Mouse (Mus musculus) thymus, adult 18-20 months (tissue): ENCODE measurements around the gene Itpr3.

Experiments
- DNase-seq, 2 experiments: peaks; one replicate each; pipeline ENCODE4 v3.0.0; 2022; ENCODE audit warnings: mixed read lengths in 2 of 2

Gene Itpr3

DNA sequence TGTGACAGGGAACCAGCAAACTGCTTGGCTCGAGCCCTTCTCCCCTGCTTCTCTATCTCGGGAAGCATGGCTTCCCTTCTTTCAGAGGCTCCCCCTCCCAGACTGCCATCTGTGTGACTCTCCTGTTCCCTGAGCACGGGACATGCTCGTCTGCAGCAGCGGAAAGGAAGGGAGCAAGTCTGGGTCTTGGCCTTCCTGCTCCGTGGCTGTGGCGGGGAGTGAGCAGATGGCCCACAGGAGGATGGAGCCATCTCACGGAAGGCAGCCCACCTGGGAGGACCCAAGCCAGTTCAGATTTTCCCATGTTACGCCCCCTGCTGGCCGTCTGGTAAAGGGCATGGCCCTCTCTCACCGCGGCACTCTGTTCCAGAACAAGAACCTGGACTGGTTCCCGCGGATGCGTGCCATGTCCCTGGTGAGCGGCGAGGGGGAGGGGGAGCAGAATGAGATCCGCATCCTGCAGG lies 63.5 kb downstream of the Itpr3 start:
- DNase-seq: no peak

DNA sequence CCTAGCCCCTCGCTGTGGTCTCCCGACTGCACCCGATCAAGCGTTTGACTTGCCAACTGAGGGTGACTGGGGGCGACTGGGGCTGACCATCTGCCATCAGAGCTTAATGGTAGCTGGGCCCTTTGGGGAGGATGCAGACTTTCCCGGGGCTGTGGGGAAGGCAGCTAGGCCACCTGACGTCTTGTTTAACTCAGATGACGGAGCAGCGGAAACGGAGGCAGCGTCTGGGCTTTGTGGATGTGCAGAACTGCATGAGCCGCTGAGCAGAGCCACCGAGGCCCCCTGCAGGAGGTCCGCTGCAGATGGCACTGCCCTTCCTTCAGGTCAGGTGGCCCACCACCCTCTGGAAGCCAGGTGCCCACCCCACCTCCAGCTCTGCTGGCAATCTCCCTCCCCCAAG lies 64.2 kb downstream of the Itpr3 start:
- DNase-seq: no peak

DNA sequence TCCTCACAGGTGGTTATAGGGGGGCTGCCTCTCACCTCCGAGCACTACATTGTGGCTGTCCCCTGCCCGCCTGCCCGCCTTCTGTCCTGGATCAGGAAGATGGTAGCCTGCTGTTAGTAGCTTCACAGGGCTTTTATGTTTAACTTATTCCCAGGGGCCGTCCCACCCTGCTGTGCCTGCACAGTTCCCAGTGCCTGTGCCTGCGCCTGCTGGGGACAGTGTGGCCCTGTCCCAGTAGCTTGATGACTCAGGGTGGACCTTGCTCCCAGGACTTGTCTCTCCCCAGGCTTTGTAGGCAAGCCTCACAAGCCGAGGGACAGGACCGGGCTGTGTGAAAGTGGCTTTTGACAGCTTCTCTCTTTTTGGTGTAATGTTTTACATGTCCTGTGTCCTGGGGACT lies 64.7 kb downstream of the Itpr3 start:
- DNase-seq: no peak

DNA sequence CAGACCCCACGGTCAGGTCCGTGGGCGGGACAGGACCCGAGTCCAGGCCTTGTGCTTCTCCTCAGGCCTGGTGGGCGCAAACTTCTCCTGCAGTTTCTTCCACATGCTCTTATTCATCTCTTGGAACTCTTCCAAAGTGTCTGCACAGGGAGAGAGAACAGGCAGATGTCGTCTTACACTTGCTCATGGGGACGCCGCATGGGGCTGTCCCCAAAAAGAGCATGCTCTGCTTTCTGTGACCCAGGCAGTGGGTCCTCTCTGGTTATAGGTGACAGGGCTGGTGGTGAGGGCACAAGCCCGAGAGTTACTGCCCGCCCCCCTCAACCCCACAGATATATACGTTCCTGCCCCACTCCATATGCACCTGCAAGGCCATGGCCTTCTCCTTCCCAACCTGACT lies 65.6 kb downstream of the Itpr3 start:
- DNase-seq: no peak

DNA sequence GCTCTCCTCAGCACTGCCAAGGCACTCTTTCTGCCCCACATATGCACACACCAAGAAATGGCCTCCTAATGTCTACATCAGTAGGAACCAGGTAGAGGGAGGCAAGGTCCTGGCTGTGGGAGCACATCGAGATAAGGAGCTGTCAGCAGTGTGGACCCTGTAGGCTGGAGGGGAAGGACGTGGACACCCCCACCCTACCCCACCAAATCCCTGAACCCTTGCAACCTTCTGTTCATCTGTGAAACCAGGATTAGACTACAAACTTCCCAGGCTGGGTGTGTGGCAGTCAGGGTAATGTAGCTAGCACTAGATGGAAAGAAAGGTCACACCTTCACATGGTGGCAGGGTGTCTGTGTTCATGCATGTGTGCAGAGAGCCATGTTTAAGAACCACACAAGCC lies 66.0 kb downstream of the Itpr3 start:
- DNase-seq: no peak

DNA sequence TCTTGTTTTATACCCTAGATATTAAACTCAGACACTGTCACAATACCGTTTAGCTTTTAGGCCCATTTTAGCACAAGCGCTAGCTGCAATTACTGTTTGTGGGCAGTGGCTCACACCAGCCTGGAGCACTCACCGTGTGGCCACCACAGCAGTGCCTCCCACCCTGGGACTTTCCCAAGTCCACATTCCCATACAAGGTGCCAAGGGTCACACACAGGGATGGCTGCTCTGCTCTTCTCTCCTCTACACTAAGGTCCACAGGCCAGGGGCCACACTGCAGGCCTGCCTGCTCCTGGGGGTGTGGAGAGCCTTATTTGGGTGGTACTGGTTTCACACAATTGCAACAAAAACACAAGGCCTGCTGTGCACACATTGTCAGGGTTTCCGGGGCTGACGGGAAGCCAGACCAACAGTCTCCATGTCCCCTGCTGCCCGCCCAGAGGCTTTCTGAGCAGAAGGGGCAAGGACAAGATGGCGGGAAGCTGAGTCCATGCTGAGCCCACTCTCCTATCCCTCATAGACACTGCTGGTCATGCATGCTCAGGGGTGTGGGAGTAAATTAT lies 66.8 kb downstream of the Itpr3 start:
- DNase-seq: no peak

DNA sequence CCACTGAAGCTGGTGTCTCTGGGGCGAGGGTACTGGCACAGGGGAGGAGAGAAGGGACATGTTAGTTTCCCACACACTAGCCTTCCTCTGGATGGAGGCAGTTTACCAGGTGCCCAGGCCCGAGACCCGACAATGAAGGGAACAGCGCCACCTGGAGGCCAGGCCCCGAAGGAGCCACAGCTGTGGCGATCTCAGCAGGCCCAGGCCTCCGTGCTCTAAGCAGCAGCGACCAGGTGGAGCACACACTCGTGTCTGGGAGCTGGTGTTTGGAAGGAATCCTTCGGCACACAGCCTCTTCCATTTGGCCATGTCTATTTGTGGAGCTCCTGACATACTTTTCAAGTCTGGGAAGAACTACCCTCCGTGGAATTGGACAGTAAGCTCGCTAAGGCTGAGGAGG lies 68.1 kb downstream of the Itpr3 start:
- DNase-seq: peak; percentile 27 to 49

DNA sequence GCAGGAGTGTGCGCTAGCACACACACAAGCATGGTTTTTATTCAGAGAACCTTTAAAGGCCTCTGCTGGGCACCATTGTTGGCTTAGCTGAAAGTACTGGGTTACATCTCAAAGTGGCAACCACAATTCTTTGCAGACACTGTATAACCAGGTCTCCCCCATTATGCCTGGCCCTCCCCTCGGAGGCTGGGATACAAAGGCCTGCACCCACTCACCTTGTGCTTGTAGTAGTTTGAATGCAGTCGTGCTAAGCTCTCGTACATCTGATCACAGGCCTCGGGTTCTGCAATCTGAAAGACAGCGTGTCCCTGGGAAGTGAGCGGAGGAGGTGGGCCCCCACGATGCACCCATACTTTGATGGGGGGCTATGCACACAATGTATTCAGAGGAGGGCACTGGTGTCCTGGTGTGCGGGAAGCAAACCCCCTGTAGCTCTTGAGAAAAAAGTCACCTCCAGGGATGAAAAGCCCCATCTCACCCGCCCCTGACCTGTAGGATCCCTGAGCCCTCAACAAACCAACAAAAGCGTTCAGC lies 68.6 kb downstream of the Itpr3 start:
- no peak for DNase-seq

DNA sequence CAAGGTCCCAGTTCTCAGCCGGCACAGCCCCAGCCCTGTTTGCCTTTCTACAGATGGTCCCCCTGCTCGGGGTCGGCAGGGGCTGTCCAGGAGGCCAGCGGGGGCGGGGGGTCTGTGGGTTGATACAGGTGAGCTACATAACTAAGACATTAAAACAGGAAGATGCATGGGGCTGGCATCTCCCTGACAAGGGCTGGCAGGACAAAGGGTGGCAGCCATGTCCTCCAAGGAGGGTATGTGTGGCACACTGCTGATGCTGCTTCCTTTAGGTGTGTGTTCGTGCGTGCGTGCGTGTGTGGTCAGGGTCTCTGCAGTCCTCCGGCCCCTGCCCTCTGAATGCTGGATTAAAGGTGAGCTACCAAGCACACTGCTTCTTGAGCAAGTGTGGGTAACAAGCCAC lies 69.9 kb downstream of the Itpr3 start:
- DNase-seq: no peak

DNA sequence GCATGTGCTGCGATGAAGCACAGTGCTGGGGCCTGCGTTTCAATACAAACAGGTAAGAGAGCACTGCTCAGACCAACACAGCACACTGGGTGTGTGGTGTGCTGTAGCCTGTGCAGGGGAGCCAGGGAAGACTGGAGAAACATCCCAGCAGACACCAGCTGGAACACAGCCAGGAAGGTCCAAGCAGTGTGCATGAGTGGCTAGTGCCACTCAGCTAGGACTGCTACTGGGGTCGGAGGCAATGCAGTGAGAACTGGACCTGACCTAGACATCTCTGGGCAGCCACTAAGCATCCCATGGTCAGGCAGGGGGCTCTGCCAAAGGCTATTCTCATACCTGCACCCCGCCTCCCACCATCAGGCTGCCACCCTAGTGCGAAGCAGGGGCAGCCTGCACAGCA lies 71.1 kb downstream of the Itpr3 start:
- no peak for DNase-seq

DNA sequence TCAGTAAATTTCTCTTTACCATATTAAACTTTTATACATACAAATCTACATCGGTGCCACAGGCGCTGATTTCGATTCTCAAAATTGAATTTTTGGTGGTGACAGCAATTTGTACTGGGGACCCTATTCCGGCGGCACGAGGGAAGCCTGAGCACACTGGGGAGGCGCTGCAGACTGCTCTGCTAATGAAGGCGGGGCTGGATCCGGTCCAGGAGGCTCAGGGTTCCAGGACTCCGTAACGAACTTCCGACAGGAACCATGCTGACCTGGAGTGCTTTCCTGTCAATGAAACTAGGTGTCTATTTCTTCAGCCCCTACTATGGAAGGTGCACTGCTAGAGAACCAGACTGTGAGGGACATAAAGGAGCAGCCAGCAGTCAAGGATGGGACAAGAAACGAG lies 72.2 kb downstream of the Itpr3 start:
- no peak for DNase-seq

DNA sequence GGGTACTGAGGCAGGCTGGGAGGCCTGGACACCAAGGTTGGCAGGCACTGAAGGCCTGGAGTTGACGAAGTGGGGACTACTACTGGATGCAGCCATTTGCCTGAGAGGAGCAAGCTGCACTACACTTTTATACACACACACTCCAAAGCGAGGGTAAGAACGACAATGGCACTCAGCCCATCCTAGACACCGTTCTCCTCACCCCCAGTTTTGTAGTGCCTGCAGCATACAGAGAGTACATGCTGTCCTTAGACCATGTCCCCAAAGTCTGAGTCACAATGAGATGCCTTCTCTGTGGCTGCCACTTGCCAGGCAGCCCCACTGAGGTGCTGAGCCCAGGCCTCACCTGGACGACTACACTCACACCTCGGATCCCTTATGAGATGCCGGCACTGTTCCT lies 72.7 kb downstream of the Itpr3 start:
- DNase-seq: no peak

DNA sequence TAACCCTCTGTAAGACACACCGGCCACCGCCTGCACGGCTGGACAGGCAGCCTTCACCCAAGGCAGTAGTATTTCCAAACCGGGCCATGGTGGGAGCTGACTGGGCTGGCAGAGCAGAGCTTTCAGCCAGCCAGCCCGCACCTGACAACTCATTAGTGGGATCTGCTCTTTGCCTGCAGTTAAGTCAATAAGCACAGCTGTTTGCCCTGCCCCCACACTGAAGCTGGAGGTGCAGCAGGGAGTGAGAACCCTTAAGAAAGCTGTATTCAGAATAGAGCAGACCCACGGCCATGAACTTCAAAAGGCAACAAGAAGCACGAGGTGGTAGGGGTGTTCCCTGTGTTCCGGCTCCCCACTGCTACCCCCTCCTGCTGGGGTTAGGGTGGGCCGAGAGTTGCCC lies 73.1 kb downstream of the Itpr3 start:
- peak; percentile 39 to 40 for DNase-seq

DNA sequence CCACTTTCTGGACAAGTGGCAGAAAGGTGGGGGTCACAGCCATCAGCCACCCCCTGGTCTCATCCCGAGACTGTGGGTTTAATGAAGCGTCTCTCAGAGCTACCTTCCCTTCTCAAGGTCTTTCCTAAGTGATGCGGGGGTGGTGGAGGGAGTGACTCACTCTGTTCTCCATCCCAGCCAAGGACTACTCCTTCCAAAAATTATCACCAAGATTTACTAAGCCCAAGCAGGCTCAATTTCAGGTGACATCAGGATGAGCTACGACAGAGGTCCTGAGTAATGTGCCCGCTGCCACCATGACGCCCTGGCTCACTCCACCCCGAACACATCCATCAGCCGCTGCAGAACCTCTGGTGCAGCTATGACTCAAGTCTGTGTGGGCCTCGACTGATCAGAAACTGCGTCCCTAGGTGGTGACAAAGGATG lies 74.1 kb downstream of the Itpr3 start:
- DNase-seq: no peak

DNA sequence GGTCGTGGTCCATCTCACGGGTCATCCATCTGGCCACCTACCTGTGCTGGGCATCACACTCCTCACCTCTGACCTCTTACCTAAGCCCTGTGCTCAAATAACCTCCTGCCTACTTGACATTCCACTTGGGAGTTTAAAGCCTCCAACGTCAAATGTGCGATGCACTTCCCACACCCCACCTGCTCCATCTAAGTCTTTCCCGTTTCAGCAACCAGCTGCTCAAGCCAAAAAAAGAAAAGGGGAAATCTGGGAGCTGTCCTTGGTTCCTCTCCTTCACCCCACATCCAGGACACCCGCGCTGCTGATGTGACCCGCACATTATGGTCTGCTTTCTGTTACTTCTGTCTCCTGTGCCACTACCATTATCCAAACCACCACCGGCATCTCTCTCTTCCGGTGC lies 75.1 kb downstream of the Itpr3 start:
- no peak for DNase-seq

DNA sequence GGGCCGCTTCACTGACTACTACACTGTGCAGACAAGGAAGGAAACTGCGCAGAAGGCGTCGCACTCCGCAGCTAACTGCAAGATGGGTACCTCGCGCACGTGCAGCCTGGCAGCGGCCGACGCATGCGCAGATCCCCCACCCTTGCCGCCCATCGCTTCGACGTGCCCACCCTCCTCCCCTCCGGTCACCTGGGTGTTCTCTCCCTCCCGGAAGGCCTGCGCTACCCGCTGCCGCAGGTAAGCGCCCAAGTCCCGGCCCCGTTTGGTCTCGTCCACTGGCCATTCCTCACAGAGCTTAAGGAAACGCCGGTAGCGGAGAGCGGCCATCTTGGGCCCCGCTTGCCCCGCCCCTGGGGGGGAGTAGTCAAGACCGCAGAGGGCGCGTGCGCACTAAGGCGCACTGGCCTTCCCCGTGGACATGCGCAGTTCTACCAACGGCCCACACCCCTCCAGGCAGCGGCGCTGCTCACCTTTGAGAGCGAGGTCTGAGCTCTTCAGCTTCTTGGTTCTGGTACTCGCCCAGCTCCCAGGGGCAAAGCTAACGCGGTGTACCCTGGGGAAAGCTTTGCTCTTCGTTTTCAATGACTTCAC lies 76.5 kb downstream of the Itpr3 start, which contains the start of gene Uqcc2:
TSS of gene Uqcc2 (minus strand) at position 366 of the 591 bp plus-strand sequence.
- DNase-seq: peak; percentile 95 to 96

DNA sequence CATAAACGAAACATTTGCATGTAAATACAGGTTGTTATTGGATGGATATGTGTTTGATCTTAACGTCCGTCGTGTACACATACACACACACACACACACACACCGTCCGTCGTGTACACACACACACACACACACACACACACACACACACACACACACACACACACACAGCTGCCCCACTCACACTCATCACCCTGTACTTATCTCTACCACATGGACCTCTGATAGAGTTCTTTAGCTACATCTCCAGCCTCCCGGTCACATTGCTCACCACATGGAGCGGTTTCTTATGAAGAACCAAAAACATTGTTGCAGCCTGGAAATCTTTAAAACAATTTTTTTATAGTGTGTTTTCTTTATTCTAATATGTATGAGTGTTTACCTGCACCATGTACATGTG lies 77.1 kb downstream of the Itpr3 start:
- no peak for DNase-seq

DNA sequence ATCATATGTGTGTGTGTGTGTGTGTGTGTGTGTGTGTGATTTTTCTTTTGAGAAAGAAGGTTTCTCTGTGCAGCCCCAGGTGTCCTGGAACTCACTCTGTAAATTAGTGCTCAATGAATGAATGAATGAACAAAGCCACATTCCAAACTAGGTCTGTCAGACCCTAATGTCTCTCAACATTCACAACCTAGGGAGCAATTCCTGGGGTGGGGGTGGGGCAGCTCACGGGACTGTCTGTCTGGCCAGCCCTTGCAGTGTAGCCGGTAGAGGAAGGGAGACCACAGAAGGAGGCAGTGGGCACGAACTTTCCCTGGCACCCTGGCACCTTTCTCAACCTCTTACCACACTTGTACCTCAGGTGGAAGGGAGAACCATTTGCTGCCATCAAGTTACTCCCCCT lies 77.6 kb downstream of the Itpr3 start:
- no peak for DNase-seq

DNA sequence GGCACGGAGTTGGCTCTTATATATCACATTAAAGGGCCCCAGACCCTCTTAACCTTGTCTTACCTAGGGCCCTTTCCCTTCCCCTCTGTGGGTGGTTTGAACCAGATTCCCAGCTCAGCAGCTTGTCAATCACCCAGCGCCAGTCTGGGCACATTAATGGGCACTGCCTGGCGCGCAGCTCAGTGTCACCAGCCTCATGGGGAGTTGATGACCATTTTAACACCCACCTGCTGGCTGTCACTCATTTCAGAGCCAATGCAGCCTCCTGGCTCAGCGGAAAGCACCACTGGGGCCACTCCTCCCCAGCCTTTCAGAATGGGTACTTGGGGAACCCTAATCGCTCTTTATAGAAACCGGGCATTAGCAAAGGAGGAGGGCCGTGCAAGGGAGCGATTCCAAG lies 81.3 kb downstream of the Itpr3 start:
- no peak for DNase-seq

DNA sequence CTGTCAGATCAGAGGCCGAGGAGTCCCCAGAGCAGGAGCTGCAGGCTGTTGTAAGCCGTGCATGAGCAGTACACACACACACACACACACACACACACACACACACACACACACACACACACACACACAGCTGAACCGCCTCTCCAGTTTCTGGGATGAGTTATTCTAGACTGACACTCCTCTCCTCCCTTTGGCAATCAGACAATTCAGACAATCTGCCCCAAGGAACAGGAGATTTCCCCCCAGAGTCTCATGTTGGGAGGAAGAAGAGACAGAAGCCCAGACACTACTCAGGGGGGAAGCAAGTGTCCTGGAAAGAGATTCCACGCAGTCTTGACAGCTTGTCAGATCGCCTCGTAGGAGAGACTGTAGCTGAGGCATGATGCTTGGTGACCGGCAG lies 82.2 kb downstream of the Itpr3 start:
- DNase-seq: no peak

DNA sequence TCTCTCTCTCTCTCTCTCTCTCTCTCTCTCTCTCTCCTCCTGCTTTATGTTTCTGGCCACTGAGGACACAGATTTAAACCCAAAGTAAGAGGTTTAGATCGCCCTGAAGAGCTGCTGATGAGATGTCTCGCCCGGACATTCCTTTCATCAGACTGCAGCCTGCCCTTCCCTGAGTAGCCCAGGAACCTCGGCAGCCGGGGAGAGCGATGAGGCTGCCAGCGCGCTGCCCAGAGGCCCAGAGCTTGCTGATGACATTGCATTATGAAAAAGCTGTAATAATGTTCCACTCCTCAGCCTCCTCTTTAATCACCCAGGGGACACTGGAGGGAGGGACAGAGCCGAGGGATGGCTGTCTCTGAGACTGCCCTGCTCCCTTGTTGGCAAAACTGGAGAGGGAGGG lies 83.2 kb downstream of the Itpr3 start:
- DNase-seq: no peak

DNA sequence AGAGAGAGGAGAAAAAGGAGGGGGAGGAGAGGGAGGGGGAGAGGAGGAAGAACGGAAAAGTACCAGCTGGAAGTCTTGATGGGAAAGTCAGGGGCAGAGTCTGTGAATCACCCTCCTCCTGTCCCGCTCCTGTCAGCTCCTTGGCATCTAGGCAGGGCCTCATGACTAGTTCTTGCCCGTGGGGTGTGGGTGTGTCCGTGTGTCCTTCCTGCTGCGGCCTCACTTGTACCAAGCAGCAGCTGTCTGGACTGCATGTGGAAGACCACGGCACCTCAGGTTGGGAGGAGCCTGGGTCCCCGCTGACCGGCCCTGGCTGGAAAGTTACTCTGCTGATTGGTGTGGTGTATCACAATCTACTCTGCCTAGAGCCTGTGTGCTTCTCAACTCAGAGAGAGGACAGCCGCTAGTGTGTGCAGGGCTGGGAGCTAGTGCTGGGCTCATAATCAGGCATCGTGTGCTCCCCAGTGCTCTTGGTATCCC lies 84.9 kb downstream of the Itpr3 start:
- DNase-seq: no peak

DNA sequence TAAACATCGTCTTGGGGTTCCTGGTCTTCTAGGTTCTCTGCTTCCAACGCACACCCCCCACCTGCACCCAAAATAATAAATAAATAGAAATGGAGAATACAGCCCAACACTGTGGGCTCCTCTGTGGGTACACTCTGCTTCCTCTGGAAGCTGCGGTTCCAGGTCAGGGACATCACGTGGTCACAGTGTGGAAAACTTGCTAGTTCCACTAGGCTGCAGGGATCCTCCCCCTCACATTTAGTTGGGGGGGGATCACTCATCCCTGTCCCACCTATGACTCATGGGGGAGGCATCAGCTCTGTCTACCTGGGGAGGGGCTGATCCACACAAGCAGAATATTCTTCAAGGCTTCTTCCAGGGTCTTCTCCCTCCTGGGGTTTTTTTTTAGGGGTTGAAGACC lies 87.0 kb downstream of the Itpr3 start:
- no peak for DNase-seq

DNA sequence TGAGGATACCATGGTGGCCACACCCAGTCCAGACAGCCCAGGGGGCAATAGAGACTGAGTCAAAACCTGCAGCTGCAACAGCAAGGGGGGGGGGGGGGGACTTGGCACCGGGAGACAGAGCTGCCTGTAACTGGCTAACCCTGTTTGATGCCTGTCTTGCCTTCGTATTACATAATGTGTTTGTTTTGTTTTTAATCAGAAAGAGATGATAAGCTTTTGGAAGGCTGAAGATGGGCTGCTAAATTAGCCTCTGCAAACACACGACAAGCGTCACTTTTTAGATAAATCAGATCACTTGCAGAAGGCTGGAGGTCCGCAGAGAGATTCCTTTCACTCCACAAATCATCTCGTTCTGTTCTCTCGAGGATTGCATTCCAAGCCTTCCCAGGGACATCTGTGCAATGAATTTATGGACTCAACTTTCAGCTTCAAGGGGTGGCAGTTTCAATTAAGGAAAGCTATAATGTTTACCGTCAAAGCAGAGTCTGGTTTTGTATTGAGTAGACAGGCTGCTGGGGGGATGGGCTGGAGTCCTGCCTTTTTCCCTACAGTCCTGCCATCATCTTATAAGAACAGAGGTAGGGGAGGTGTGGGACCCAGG lies 89.3 kb downstream of the Itpr3 start:
- no peak for DNase-seq
